Mouse (Mus musculus) forebrain, embryonic 11.5 days (tissue): Measurements from ENCODE around the gene Tle1. TPM values are rescaled to one million over a fixed set of nuclear protein-coding genes. Genes with fewer than 3 reads are reported as not detected.

Source experiments
- ATAC-seq: fragments of 200-750 bp; cut with Nextera tagmentation; replicated peaks from 2 replicates; pipeline ENCODE4 v1.8.0; 2017; ENCODE audit warnings: moderate TSS enrichment; ENCODE audit not compliant: low FRiP score
- DNase-seq: peaks from one replicate; pipeline ENCODE4 v3.0.0-alpha.2; 2017; ENCODE audit warnings: low spot score
- H3K27ac ChIP-seq: fragments of 300-500 bp; sonication (generic); 2 replicates; pipeline ENCODE4 v1.5.1; 2014; ENCODE audit warnings: low read depth, low read length
- H3K27me3 ChIP-seq: fragments of 300-500 bp; sonication (generic); 2 replicates; pipeline ENCODE4 v1.6.1; 2014; ENCODE audit warnings: mild to moderate bottlenecking, low read length, mixed read lengths; ENCODE audit not compliant: control insufficient read depth, insufficient read depth
- H3K36me3 ChIP-seq: fragments of 300-500 bp; sonication (generic); 2 replicates; pipeline ENCODE4 v1.6.1; 2014; ENCODE audit warnings: mild to moderate bottlenecking, low read length, moderate library complexity, mixed read lengths; ENCODE audit not compliant: control insufficient read depth, insufficient read depth
- H3K4me1 ChIP-seq: fragments of 300-500 bp; sonication (generic); replicated peaks from 2 replicates; pipeline ENCODE4 v1.6.1; 2014; ENCODE audit warnings: low read length, mixed read lengths; ENCODE audit not compliant: control insufficient read depth, insufficient read depth
- H3K4me2 ChIP-seq: fragments of 300-500 bp; sonication (generic); 2 replicates; pipeline ENCODE4 v1.6.1; 2014; ENCODE audit warnings: low read depth, mild to moderate bottlenecking, low read length, moderate library complexity, mixed read lengths; ENCODE audit not compliant: severe bottlenecking
- H3K4me3 ChIP-seq: fragments of 300-500 bp; sonication (generic); 2 replicates; pipeline ENCODE4 v1.5.1; 2014; ENCODE audit warnings: low read depth, low read length
- H3K9ac ChIP-seq: fragments of 300-500 bp; sonication (generic); 2 replicates; pipeline ENCODE4 v1.6.1; 2014; ENCODE audit warnings: low read length
- H3K9me3 ChIP-seq: fragments of 300-500 bp; sonication (generic); 2 replicates; pipeline ENCODE4 v1.6.1; 2016; ENCODE audit warnings: low read length, mixed read lengths; ENCODE audit not compliant: control insufficient read depth
- WGBS: fragments of 180-500 bp; shearing (Covaris S2); extraction: QIAGEN DNeasy Blood & Tissue Kit; methylation state at CpG from one replicate; pipeline ENCODE4 v1.1.7; 2014; 5-methylcytosine and 5-hydroxymethylcytosine counted together
- polyA plus RNA-seq: library from polyadenylated mRNA; unstranded; fragments of >200 nt; fragmentation: Nextera tagmentation; extraction: Ambion mirVana; gene quantifications from 2 replicates; pipeline ENCODE4 v1.2.1, GENCODE M21; 2014

The Tle1 gene
- polyA plus RNA-seq, 1 experiment from 2014 or later: 61.6 TPM

DNA sequence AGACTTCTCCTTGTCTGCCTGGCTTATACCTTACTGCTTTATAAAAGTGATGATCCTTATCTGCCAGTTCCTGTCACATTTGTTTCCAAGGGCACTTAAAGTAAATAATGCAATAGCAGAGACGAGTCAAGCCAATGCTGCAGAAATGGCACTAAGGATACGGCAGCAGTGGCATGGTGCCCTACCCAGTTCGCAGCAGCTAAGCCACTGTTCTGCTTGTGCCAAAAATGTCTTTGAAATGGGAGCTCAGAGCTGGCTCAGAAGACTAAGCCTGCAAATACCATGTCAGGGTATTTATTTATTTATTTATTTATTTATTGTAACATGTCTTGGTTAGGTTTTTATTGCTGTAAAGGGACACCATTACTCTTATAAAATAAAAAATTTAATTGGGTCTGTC, 132.8 kb downstream of the Tle1 start:
- Histone ChIP-seq H3K9ac (no peak overlapping the region), H3K4me2 (no peak overlapping the region), H3K9me3 (no peaks in the 10 kb centered on the region), H3K27me3 (no peaks in the 10 kb centered on the region), H3K27ac (no peak overlapping the region), H3K4me3 (no peak overlapping the region), H3K4me1 (no peaks in the 10 kb centered on the region), H3K36me3 (no peaks in the 10 kb centered on the region)
- no peak for DNase-seq
- no peak for ATAC-seq
- 89% methylated on average over 3 of the region's 3 CpGs for WGBS
